Mouse (Mus musculus) heart, postnatal 25 days (tissue): ENCODE results near the gene Klk7. TPM values are rescaled to one million over a fixed set of nuclear protein-coding genes. Genes with fewer than 3 reads are reported as not detected.

Source experiments
- DNase-seq: peaks from one replicate; pipeline ENCODE4 v3.0.0; 2022; ENCODE audit warnings: low spot score
- intact Hi-C: fragments of 180-260 bp; cut with DNase I; formaldehyde crosslinking; loops from one replicate; pipeline ENCODE4 v1.15.1; 2025
- total RNA-seq, 2 experiments: library from RNA; stranded (reverse); gene quantifications; 2 replicates each; pipeline ENCODE4 v1.2.3; 2021

The Klk7 gene
- under 1 TPM in 1 of 2 experiments, not detected in 1; 0.17 TPM for total RNA-seq

DNA sequence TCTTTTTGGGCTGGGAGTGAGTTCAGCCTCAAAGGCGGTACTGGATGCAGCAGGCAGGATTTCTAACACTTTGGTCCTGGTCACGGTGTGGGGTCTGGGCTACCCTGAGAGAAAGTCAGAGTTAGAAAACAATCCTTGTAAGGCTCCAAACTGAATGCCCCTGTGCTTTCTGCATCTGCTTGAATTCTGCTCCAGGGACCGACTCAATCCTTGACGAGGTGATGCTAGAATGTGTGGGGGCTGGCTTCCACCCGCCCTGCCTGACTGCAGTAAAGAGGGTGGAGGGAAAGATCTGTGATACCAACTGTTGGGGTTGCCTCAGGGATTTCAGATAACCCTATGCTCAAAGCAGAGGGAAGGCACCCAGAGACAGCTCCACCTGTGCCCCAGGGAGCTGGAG, at the start of gene Klk7:
Klk7 (plus strand) TSS at position 301 of the 400 bp plus-strand sequence.
- no peak for DNase-seq
- intact Hi-C loops = no loop called here

DNA sequence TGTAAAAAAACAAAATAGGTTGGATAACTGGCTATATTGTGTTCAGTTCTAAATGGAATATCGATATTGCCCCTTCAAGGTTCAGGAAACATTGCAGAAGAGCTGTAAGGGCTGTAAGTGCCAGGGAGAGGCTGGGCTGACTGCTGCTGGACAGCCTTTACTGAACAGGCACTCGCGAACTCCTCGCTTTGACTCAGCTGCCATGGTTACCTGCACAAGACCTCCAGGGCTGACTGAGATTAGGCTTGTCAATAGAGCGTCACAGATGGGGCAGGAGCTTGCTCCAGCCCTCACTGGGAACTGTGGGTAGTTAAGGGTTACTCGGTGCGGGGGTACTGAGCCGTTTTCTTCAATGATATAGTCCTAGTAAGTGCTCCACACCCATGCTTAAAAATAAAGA, 44.6 kb upstream of the Klk7 start:
- intact Hi-C loops = no loop called here

DNA sequence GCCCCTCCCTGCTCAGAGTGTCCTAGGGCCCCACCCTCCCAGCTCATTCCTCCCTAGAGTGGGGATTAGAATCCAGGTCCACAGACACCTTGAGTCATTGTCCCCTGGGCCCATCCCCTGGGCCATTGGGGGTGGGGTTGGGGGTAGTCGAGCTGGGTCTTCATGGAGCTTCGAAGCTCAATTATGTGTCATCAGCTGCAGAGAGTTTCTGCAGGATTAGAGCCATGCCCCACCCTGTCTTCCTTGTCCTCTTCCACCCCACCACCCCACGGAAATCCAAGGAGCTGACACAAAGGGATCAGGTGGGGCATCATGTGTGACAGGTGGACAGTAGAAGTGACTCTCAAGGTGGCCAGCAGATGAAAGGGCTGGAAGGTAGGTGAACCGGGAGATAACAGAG, 42.5 kb upstream of the Klk7 start, which contains the start of gene Klk12:
Klk12 (plus strand) TSS at position 301 of the 400 bp plus-strand sequence.
- no peak for DNase-seq
- intact Hi-C loops = no loop called here

More for the DNA sequence above, 44.6 kb upstream of the Klk7 start:
- no peak for DNase-seq

- no peak for DNase-seq
- intact Hi-C loops = no loop called here
Measured at GRCm38 (mm10) chr7:43769636-43770035, 41.5 kb upstream of the Klk7 start.

GRCm38 (mm10) chr7:43770701-43771100, 40.4 kb upstream of the Klk7 start:
- intact Hi-C loops = no loop called here
- no peak for DNase-seq

- no peak for DNase-seq
- intact Hi-C loops = no loop called here
Measured at GRCm38 (mm10) chr7:43771916-43772315, 39.2 kb upstream of the Klk7 start.

- no peak for DNase-seq
Measured at GRCm38 (mm10) chr7:43772901-43773300, 38.2 kb upstream of the Klk7 start.

DNA sequence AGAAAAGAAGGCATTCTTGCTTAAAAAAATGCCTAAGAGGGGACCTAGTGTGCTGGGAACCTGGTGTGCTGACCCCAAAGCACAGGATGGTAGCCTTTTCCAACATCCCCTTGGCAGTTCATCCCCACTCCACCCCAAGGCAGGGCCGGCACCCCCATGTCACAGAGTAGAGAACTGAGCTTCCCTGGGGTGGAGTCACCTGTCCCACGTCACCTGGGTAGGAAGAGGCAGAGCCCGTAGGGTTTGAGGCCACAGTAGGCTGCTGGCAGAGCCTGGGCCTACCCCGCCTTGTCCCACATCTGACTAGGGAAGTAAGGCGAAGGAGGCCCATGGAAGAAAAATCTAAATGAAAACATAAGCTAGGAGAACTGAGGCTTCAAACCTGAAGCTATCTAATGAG, 36.7 kb upstream of the Klk7 start, which contains the start of gene Klk11:
Klk11 (plus strand) TSS at position 241 of the 400 bp plus-strand sequence.
- intact Hi-C loops = no loop called here
- no peak for DNase-seq

More at GRCm38 (mm10) chr7:43772901-43773300, 38.2 kb upstream of the Klk7 start:
- intact Hi-C loops = no loop called here

- intact Hi-C loops = no loop called here
- no peak for DNase-seq
Measured at GRCm38 (mm10) chr7:43774802-43775201, 36.3 kb upstream of the Klk7 start.

GRCm38 (mm10) chr7:43775311-43776057, 35.6 kb upstream of the Klk7 start:
- intact Hi-C loops = no loop called here
- no peak for DNase-seq

DNA sequence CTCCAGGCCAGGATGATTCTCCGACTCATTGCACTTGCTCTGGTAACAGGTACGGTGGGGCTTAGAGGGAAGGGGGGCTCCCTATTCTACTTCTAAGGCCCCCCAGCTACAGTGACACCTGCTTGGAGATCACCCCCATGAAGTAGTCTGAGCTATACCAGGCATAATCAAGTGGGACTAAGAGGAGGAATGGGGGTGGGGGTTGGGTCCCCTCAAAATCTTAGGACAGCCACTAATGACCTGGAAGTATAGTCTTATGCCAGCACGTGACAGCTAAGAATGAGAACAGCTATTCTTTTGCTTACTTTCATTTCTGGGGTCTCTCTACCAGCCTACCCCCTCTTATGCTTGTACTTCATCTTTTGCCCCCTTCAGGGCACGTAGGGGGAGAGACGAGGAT, 34.6 kb upstream of the Klk7 start:
- DNase-seq = no peak
- intact Hi-C loops = no loop called here

GRCm38 (mm10) chr7:43777423-43777822, 33.7 kb upstream of the Klk7 start:
- intact Hi-C loops = no loop called here
- DNase-seq = no peak

- DNase-seq = no peak
- intact Hi-C loops = no loop called here
Measured at GRCm38 (mm10) chr7:43778176-43778970, 32.7 kb upstream of the Klk7 start.

DNA sequence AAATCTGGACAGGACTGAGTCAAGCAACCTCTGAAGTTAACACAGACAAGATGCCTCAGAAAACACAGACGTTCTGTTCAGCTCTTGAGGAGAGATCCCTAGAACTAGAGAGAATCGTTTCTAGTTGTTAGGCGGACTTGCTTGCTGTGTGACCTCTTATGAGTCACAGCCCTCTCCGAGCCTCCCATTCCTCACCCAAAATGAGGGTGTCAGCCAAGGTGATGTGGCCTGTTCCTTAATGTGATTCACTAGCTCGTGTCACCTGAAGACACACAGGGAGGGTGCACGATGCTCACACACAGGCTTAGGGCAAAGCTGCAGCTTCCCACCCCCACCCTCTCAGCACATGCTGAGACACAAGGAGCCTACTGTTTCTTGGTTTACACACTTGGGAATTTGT, 30.9 kb upstream of the Klk7 start:
- no peak for DNase-seq
- intact Hi-C loops = loop anchor here (10.0 kb wide), 1 partner anchor 195 kb away; no protein-coding TSS in a partner anchor

DNA sequence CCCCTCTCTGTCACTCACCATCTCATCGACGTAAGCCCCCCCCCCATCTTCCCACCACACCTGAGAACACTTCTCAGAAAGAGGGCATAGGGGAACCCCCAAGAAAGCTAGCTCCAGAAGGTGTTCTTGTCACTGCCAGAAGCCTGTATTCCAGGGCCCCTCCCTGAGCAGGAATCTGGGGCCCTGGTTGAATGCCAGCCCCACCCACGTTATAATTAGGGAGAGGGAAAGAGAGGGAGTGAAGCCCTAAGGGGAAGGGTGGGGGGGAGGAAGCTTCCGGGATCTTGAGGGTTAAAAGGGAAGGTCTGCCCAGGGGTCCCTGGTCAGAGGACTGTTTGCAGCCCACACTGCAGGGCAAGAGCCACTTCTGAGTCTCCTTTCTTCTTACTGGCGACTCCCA, 30.3 kb upstream of the Klk7 start, which contains the start of gene Klk10:
Klk10 (plus strand) TSS at position 290 of the 400 bp plus-strand sequence.
- DNase-seq = no peak
- intact Hi-C loops = loop anchor here (10.0 kb wide), 1 partner anchor 196 kb away; no protein-coding TSS in a partner anchor

GRCm38 (mm10) chr7:43781541-43781940, 29.6 kb upstream of the Klk7 start:
- intact Hi-C loops = loop anchor here (10.0 kb wide), 1 partner anchor 197 kb away; no protein-coding TSS in a partner anchor
- DNase-seq = no peak

GRCm38 (mm10) chr7:43782275-43783265, 28.5 kb upstream of the Klk7 start:
- peak; percentile 40 for DNase-seq

GRCm38 (mm10) chr7:43785286-43785685, 25.8 kb upstream of the Klk7 start:
- DNase-seq = no peak
- intact Hi-C loops = loop anchor here (5.0 to 10.0 kb wide), 2 partner anchors 112 to 200 kb away; no protein-coding TSS in a partner anchor

More at GRCm38 (mm10) chr7:43782275-43783265, 28.5 kb upstream of the Klk7 start:
- intact Hi-C loops = loop anchor here (2.0 to 10.0 kb wide), 2 partner anchors 100 to 198 kb away; no protein-coding TSS in a partner anchor

DNA sequence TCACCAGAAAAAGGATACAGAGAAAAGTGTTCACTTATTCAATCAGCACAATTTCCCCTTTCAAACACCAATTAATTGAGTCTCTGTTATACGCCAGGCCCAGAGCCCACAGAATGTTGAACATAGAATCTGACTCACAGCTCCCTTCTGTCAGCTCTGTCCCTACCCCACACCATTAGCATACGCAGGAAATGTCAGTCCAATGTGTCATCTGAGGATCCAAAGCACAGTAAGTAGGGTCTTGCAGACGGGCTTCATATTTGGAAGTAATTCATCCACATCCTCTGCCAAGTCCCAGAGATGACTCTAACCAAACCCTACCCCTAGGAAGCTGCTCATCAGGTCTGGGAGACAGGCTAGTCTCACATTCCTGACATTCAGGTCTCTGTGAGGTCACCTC, 23.0 kb upstream of the Klk7 start:
- DNase-seq = no peak
- intact Hi-C loops = loop anchor here (5.0 to 10.0 kb wide), 2 partner anchors 109 to 203 kb away; no protein-coding TSS in a partner anchor
